Comparison of ENCODE assay signal across 22 mouse cellular contexts in genomic region chr6:148708389-148708788, GRCm38 (mm10).
"Had no signal": no experiment of that assay in that cellular context is flagged by ENCODE, and none has a peak within 500 bp of the region (broad histone marks: within the 10 kb centered on the region; RNA-seq: fewer than 3 reads in every experiment).

No protein-coding gene starts in this region.

- H3K27me3 ChIP-seq: limb, embryonic 12.5 days; limb, embryonic 15.5 days; liver, embryonic 12.5 days; liver, embryonic 15.5 days; lung, embryonic 15.5 days; midbrain, embryonic 12.5 days; neural tube, embryonic 13.5 days; stomach, embryonic 15.5 days had no signal

- ATAC-seq: liver, embryonic 12.5 days; midbrain, embryonic 16.5 days had no signal

- DNase-seq: kidney, adult 18-20 months; kidney, adult 9 months; kidney, postnatal 10 days; kidney, postnatal 36 days; layer of hippocampus, postnatal 36 days; left cerebral cortex, postnatal 4 days; lung, adult 18-20 months; lung, postnatal 10 days; lung, postnatal 36 days; retina, postnatal 1 day; thymus, postnatal 25 days had no signal

- H3K9ac ChIP-seq: limb, embryonic 12.5 days; limb, embryonic 15.5 days; liver, embryonic 12.5 days; liver, embryonic 15.5 days; lung, embryonic 15.5 days; midbrain, embryonic 12.5 days; neural tube, embryonic 13.5 days; stomach, embryonic 15.5 days had no signal

- H3K27ac ChIP-seq: left cerebral cortex, adult 2 months; limb, embryonic 12.5 days; limb, embryonic 15.5 days; liver, embryonic 12.5 days; liver, embryonic 15.5 days; lung, embryonic 15.5 days; midbrain, embryonic 12.5 days; neural tube, embryonic 13.5 days; stomach, embryonic 15.5 days had no signal

- H3K4me2 ChIP-seq: limb, embryonic 12.5 days; limb, embryonic 15.5 days; liver, embryonic 12.5 days; liver, embryonic 15.5 days; lung, embryonic 15.5 days; midbrain, embryonic 12.5 days; neural tube, embryonic 13.5 days; stomach, embryonic 15.5 days had no signal

- H3K4me3 ChIP-seq: left cerebral cortex, adult 2 months; limb, embryonic 12.5 days; limb, embryonic 15.5 days; liver, embryonic 12.5 days; liver, embryonic 15.5 days; lung, embryonic 15.5 days; midbrain, embryonic 12.5 days; myocyte; neural tube, embryonic 13.5 days; stomach, embryonic 15.5 days had no signal

- H3K9me3 ChIP-seq: limb, embryonic 12.5 days; limb, embryonic 15.5 days; liver, embryonic 12.5 days; liver, embryonic 15.5 days; lung, embryonic 15.5 days; midbrain, embryonic 12.5 days; neural tube, embryonic 13.5 days; stomach, embryonic 15.5 days had no signal

- H3K4me1 ChIP-seq: limb, embryonic 12.5 days; limb, embryonic 15.5 days; liver, embryonic 12.5 days; liver, embryonic 15.5 days; lung, embryonic 15.5 days; midbrain, embryonic 12.5 days; neural tube, embryonic 13.5 days; stomach, embryonic 15.5 days had no signal

- H3K36me3 ChIP-seq: limb, embryonic 12.5 days; limb, embryonic 15.5 days; liver, embryonic 12.5 days; liver, embryonic 15.5 days; lung, embryonic 15.5 days; midbrain, embryonic 12.5 days; neural tube, embryonic 13.5 days; stomach, embryonic 15.5 days had no signal
